Mouse (Mus musculus) erythroblast, embryonic 14.5 days (primary cell): Measurements from ENCODE around the gene P2rx3. TPM values are rescaled to one million over a fixed set of nuclear protein-coding genes. Genes with fewer than 3 reads are reported as not detected.

ENCODE experiments used
- H3K27me3 ChIP-seq: 2 replicates; pipeline ENCODE4 v1.6.1; 2012; ENCODE audit warnings: inconsistent platforms; ENCODE audit not compliant: control insufficient read depth
- H3K36me3 ChIP-seq: 2 replicates; pipeline ENCODE4 v1.6.1; 2012; ENCODE audit warnings: mild to moderate bottlenecking, inconsistent platforms; ENCODE audit not compliant: control insufficient read depth
- H3K4me1 ChIP-seq: 2 replicates; pipeline ENCODE4 v1.6.1; 2012; ENCODE audit warnings: inconsistent platforms; ENCODE audit not compliant: control insufficient read depth
- H3K4me3 ChIP-seq: replicated peaks from 2 replicates; pipeline ENCODE3; 2012; ENCODE audit warnings: moderate library complexity, mild to moderate bottlenecking, inconsistent platforms
- H3K9me3 ChIP-seq: 2 replicates; pipeline ENCODE4 v1.6.1; 2012; ENCODE audit warnings: low read length, inconsistent platforms, mixed read lengths; ENCODE audit not compliant: control insufficient read depth
- GATA1 ChIP-seq: IDR thresholded peaks from 2 replicates; pipeline ENCODE4 v1.6.1; 2012; ENCODE audit warnings: low read length, inconsistent platforms, mixed read lengths
- TAL1 ChIP-seq: IDR thresholded peaks from 3 replicates; pipeline ENCODE4 v1.6.1; 2012; ENCODE audit warnings: low read length, inconsistent platforms, mixed read lengths
- polyA plus RNA-seq: library from polyadenylated mRNA; stranded (reverse); fragments of >175 nt; gene quantifications from 2 replicates; pipeline ENCODE4 v1.2.3, GENCODE M21; 2012

Gene P2rx3
- polyA plus RNA-seq, 1 experiment, result not detected

DNA sequence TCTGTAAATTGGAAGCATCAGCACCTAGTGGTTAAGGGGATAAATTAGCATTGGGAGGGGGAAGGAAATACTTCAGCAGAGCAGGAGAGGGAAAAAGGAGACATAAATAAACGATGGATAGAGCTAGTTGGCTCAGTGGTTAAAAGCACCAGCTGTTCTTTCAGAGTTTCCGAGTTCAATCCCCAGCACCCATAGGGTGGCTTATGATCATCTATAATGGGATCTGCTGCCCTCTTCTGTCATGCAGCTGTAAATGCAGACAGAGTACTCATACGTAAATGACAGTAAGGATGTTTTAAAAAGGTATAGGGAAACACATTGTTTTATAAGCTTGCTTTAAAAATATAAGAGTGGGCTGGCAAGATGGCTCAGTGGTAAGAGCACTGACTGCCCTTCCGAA is 29.5 kb downstream of the P2rx3 start:
- Histone ChIP-seq H3K36me3 (no peaks in the 10 kb centered on the region), H3K27me3 (peaks cover 9% of the 10 kb centered on the region), H3K4me1 (peaks cover 57% of the 10 kb centered on the region), H3K4me3 (no peak overlapping the region), H3K9me3 (no peaks in the 10 kb centered on the region)
- TF ChIP-seq GATA1, result no peak
- no peak for TF ChIP-seq TAL1

DNA sequence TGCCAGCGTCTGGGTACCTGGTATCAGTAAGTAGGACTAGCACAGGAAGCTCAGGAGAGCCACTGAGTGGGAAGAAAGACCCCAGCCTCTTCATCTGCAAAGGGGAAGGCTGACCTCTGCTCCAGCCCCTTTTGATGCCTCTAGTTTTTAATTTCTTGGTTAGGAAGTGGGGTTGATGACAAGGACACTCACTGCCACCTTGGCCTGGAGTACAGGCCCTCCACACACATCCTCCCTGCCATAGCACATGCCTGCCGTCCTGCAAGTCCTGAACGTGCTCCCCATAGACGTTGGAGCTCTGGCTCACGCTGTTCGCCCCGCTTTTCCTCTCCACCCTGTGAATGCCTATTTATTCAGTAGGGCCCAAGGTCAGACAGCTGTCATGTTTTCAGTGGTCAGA is 30.7 kb downstream of the P2rx3 start:
- H3K4me1 ChIP-seq, result peaks cover 46% of the 10 kb centered on the region
- no peaks in the 10 kb centered on the region for H3K9me3 ChIP-seq
- H3K4me3 ChIP-seq, result no peak overlapping the region
- TF ChIP-seq GATA1 (no peak), TAL1 (no peak)
- H3K36me3 ChIP-seq, result no peaks in the 10 kb centered on the region
- peaks cover 9% of the 10 kb centered on the region for H3K27me3 ChIP-seq

DNA sequence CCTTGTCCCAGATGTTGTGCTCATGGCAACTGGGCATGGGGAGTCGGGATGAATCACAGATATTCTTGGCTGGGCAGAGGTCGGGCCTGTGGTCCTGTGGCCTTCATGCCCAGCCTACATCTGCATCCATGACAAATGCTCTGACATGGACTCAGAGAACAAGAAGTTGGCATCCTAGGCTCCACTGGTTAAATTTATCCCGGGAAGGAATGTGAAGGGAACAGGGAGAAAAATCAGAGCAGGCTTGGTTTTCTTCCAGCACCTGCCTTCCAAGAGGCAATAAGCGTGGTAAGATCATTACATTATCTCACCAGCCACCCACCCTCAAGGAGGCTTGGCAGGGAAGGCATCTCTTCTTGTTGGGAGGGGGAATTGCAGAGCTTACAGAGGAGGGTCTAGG is 32.9 kb downstream of the P2rx3 start:
- peaks cover 43% of the 10 kb centered on the region for H3K4me1 ChIP-seq
- no peaks in the 10 kb centered on the region for H3K36me3 ChIP-seq
- no peaks in the 10 kb centered on the region for H3K9me3 ChIP-seq
- peaks cover 9% of the 10 kb centered on the region for H3K27me3 ChIP-seq
- no peak overlapping the region for H3K4me3 ChIP-seq
- TF ChIP-seq TAL1, result no peak

DNA sequence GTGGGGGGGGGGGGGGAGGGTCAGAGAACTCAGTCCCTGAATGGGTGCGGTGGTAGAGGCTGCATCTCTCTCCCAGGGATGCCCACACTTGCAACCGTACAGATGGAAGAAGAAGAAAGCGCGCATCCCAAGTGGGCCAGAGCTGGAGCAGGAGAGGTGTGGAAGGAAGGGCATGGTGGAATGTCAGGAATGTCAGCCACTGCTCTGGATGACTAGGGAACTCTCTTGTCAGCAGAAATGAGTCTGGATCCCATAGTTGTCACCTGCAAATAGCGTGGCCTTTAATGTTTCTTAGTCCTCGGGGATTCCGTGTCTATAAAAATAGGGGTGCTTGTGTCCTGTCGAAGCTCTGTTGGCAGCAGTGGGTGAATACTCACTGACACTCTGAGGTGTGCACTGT is 34.7 kb downstream of the P2rx3 start:
- Histone ChIP-seq H3K27me3 (peaks cover 13% of the 10 kb centered on the region), H3K36me3 (no peaks in the 10 kb centered on the region), H3K4me3 (no peak overlapping the region), H3K9me3 (no peaks in the 10 kb centered on the region), H3K4me1 (peaks cover 37% of the 10 kb centered on the region)
- no peak for TF ChIP-seq GATA1
- TF ChIP-seq TAL1, result no peak

DNA sequence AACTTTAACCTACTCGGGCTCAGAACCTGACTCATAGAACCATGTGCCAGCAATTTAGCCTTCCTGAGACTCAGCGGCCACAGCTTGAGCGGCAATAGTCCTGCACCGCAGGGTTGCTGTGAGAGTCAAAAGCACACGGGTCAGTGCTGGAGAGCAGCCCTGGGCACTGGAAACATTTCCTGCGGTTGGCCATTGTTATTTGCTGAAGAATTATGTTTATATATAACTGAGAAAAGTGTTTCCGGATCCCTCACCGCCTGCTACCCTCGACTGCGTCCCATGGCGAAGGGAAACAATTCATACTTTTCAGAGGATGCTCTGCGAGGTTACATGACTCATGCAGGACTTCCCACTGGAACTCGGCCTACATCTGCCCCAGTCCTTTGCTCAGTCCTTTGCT is 35.8 kb downstream of the P2rx3 start:
- Histone ChIP-seq H3K4me1 (peaks cover 32% of the 10 kb centered on the region), H3K36me3 (no peaks in the 10 kb centered on the region), H3K9me3 (no peaks in the 10 kb centered on the region), H3K4me3 (no peak overlapping the region), H3K27me3 (peaks cover 19% of the 10 kb centered on the region)
- TF ChIP-seq TAL1, result no peak
- TF ChIP-seq GATA1, result no peak

DNA sequence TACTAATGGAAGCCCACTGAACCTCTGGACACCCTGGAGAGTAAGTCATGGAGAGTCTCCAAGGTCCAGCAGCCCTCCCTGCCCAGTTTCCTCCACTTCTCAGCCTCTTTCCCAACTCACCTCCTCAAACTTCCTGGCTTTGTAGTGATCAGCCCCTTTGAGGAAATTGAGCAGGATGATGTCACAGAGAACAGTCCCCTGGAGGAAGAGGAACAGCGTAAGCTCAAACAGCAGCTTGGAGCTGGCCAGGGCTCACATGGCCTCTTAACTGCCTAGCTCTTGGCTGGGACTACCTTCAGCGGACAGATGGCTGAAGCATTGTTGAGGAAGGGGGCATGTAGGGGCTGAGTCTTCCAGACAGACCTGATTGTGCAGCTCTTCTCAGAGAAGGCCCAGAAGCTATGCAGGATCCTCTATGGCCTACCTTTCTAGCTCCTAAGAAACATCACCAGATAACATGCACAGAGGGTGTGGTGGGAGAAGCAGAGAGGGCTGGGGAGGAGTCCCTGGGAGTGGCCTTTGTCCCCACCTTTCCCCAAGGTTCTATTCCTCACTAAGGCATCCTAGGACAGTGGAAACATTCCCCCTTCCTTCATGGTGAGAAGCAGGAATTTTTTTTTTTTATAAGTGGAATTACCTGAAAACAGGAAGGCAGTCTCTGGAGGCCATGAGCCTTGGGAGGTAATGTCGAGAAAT is 37.6 kb downstream of the P2rx3 start:
- Histone ChIP-seq H3K4me1 (peaks cover 37% of the 10 kb centered on the region), H3K27me3 (peaks cover 32% of the 10 kb centered on the region), H3K36me3 (no peaks in the 10 kb centered on the region), H3K9me3 (no peaks in the 10 kb centered on the region), H3K4me3 (no peak overlapping the region)
- TF ChIP-seq GATA1, result no peak
- no peak for TF ChIP-seq TAL1

DNA sequence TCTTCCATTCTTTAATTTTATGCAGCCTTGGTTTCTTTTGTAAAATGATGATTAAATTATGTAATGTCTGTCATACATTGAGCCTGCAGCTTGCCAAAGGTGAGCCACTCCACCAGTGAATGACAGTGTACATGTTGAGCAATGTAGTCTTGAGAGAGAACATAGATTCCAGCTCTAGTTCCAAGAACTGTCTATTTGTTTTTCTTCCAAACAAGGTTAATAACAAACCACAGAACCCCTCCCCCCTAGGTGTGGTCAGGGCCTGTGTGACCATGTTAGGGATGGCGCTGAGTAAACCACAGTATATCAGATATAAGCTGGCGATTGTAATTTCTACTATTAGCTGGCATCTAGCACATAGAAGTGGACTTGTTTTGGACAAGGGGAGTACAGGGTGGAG is 40.9 kb downstream of the P2rx3 start:
- Histone ChIP-seq H3K4me1 (peaks cover 36% of the 10 kb centered on the region), H3K27me3 (peaks cover 50% of the 10 kb centered on the region), H3K9me3 (no peaks in the 10 kb centered on the region), H3K4me3 (no peak overlapping the region), H3K36me3 (no peaks in the 10 kb centered on the region)
- no peak for TF ChIP-seq TAL1
- no peak for TF ChIP-seq GATA1

DNA sequence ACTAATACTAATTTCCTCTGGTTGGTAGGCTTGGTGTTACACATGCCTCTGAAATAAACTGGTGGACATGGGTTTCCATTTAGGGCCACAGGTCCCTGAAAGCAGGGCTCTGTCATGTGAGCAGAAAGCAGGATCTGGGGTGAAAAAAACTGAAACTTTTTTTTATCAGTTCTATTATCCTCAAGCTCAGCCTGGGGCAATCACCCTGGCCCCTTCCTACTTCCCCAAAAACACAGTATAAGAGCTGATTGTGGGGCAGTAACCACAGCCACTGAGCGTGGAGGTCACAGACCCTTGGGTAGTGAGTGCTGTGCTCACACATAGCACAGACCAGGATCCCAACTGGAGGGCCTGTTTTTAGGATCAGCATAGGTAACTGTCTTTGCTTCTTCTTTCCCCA is 49.3 kb downstream of the P2rx3 start, which contains the start of gene Prg3:
Gene Prg3, plus strand, starts transcription at position 286 of the 400 bp plus-strand sequence.
- Histone ChIP-seq H3K27me3 (peaks cover 61% of the 10 kb centered on the region), H3K4me3 (no peak within 1 kb of the TSS)
- TF ChIP-seq TAL1 (no peak), GATA1 (no peak)

DNA sequence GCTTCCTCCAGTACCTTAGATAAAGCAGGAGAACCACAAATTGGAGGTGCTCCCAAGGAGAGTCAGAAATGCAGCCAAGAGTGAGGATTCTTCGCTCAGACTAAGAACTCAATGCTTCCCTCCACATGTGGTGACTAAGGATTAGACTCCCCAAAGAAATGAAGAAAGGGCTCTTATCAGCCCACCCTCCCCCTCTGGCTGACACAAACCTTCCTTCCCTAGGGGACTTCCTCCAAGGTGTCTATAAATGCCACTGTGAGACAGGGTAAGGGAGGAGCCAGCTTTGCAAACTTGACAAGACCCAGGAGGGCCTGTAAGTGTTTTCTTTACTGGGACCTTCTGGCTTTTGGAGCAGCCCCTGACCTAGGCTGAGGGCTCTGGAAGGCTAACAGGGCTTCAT is 57.1 kb downstream of the P2rx3 start, which contains the start of gene Prg2:
Gene Prg2, plus strand, starts transcription at position 274 of the 400 bp plus-strand sequence.
- no peaks in the 10 kb centered on the region for H3K36me3 ChIP-seq
- H3K4me3 ChIP-seq, result no peak within 1 kb of the TSS
- TF ChIP-seq GATA1 (no peak), TAL1 (no peak)
- no peaks in the 10 kb centered on the region for H3K4me1 ChIP-seq
- H3K9me3 ChIP-seq, result no peaks in the 10 kb centered on the region
- H3K27me3 ChIP-seq, result peaks cover 26% of the 10 kb centered on the region

More for the DNA sequence above, 49.3 kb downstream of the P2rx3 start, which contains the start of gene Prg3:
- H3K9me3 ChIP-seq, result no peaks in the 10 kb centered on the region
- H3K36me3 ChIP-seq, result no peaks in the 10 kb centered on the region
- H3K4me1 ChIP-seq, result peaks cover 3% of the 10 kb centered on the region; the same call in 1 of the 2 replicates

DNA sequence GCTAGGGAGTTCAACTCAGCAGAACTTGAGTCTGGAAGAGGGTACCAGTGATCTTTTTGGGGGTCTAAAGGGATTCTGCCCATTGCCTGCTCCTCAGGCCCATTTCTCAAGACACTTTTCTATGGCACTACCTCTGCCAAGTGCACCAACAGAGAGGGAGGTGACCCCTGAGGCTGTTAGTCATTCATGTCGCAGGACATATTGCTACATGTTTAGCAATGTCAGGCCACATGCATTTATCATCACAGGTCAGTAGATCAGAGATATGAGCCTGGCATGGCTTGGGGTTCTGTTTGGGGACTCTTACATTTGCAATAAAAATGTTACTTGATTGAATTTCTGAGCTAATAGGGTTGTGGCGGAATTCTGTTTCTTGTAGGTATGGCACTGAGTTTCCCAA is 61.7 kb downstream of the P2rx3 start:
- Histone ChIP-seq H3K4me1 (no peaks in the 10 kb centered on the region), H3K9me3 (no peaks in the 10 kb centered on the region), H3K4me3 (no peak overlapping the region), H3K27me3 (peaks cover 7% of the 10 kb centered on the region; the same call in 1 of the 2 replicates), H3K36me3 (no peaks in the 10 kb centered on the region)
- no peak for TF ChIP-seq GATA1
- TF ChIP-seq TAL1, result no peak
